ENCODE assay signal across 8 mouse cellular contexts in genomic region chr11:63132501-63133435, GRCm38 (mm10). TPM values are rescaled to one million over a fixed set of nuclear protein-coding genes. Genes with fewer than 3 reads are reported as not detected.
DNase-seq lines count a peak whose midpoint lies in the region; ATAC-seq and TF ChIP-seq lines count a peak whose summit lies in the region.

No protein-coding gene starts in this region.

- no peaks in the 10 kb centered on the region for H3K9me3 ChIP-seq in hindbrain, embryonic 16.5 days (ENCODE audit: control insufficient read depth, low read length)

- peak overlapping the region; percentile 75 for H3K9ac ChIP-seq in hindbrain, embryonic 16.5 days (ENCODE audit: low read depth, low read length)

- ATAC-seq in hindbrain, embryonic 16.5 days = peak; percentile 63
- no peak for ATAC-seq in granulocyte monocyte progenitor cell, adult 5-6 weeks (replicated peaks; ENCODE audit: poor library complexity, severe bottlenecking)

- TF ChIP-seq CTCF in gastrocnemius, adult 2 months (IDR thresholded peaks at IDR 0.05) = peak; percentile 49

- peaks cover 26% of the 10 kb centered on the region for H3K4me1 ChIP-seq in hindbrain, embryonic 16.5 days (ENCODE audit: control insufficient read depth, insufficient read depth, low read depth, low read length)

- intact Hi-C loops in gastrocnemius, adult 2 months (cut with DNase I) = loop anchor here (5.0 kb wide), 1 partner anchor 105 kb away; no protein-coding TSS in a partner anchor

- H3K4me2 ChIP-seq in hindbrain, embryonic 16.5 days (ENCODE audit: low read length) = peak overlapping the region; percentile 99

- H3K4me3 ChIP-seq in gastrocnemius, adult 2 months = peak overlapping the region; percentile 83
- H3K4me3 ChIP-seq in hindbrain, embryonic 16.5 days (ENCODE audit: low read length) = peak overlapping the region; percentile 64

- peak overlapping the region; percentile 91 for H3K27ac ChIP-seq in gastrocnemius, adult 2 months
- H3K27ac ChIP-seq in hindbrain, embryonic 16.5 days (ENCODE audit: low read depth, low read length) = peak overlapping the region; percentile 77

- WGBS in hindbrain, embryonic 16.5 days = under 1% methylated on average over 55 of the region's 66 CpGs

- H3K27me3 ChIP-seq in hindbrain, embryonic 16.5 days (replicated peaks; ENCODE audit: control insufficient read depth, insufficient read depth, low read length) = peaks cover 23% of the 10 kb centered on the region

- DNase-seq in R1 (ENCODE audit: low read depth, low spot score) = peak; percentile 66
- peak; percentile 55 to 63 for DNase-seq in cerebellum, postnatal 14 days
- DNase-seq in gastrocnemius, adult 2 months = peak; percentile 90
- DNase-seq in left cerebral cortex, adult 8-10 months (ENCODE audit: low spot score in 2 of 2) = peak; percentile 49 to 63
- peak; percentile 85 to 93 for DNase-seq in lung, postnatal 4 days
- peak; percentile 63 for DNase-seq in right cerebral cortex, postnatal 4 days

- no peaks in the 10 kb centered on the region for H3K36me3 ChIP-seq in hindbrain, embryonic 16.5 days (ENCODE audit: control insufficient read depth, insufficient read depth, low read length)

RNA-seq across cellular contexts. Expression of gene Pmp22, which starts 4.0 kb away (rescaled TPM):
- total RNA-seq in gastrocnemius, adult 2 months (2021) = 10 to 100 TPM; 28.8 to 43.1 TPM
- 44.2 and 50.1 TPM in 2 replicates for polyA plus RNA-seq in hindbrain, embryonic 16.5 days (2015; fragmentation: Nextera tagmentation; extraction: Ambion mirVana)
- total RNA-seq in left cerebral cortex, adult 8-10 months (2022) = 10 to 100 TPM; 37.8 to 50.7 (median 45.0) TPM
- not detected in 2 replicates for total RNA-seq in granulocyte monocyte progenitor cell, adult 5-6 weeks (2014; fragmentation: Nextera tagmentation)
- not detected in 2 replicates for total RNA-seq in granulocyte monocyte progenitor cell, adult 5-6 weeks (2017)

Comparison
In these comparisons a context has a peak if more than half of its experiments do, and no peak if none do; other contexts are left out.
1. RNA of gene Pmp22, which starts 4.0 kb away (total RNA-seq): 37.8 to 50.7 TPM in left cerebral cortex, adult 8-10 months and 28.8 to 43.1 TPM in gastrocnemius, adult 2 months; not detected in granulocyte monocyte progenitor cell, adult 5-6 weeks; every median in the first group is over 10 times any median in the second.
2. Peak in every context shown above with its lines, with median percentiles within 50 percentile points of each other: DNase-seq.